12 mouse cellular contexts compared by ENCODE assay signal in genomic region chr12:108601326-108601725, GRCm38 (mm10). TPM values are rescaled to one million over a fixed set of nuclear protein-coding genes. Genes with fewer than 3 reads are reported as not detected.
A peak's percentile ranks its signal among the peaks of the same experiment; 100 is the strongest.
DNase-seq lines count a peak whose midpoint lies in the region; ATAC-seq lines count a peak whose summit lies in the region.
"Had no signal": no experiment of that assay in that cellular context is flagged by ENCODE, and none has a peak within 500 bp of the region (broad histone marks: within the 10 kb centered on the region; RNA-seq: fewer than 3 reads in every experiment).

No protein-coding gene starts in this region.

- peaks cover 4% of the 10 kb centered on the region for H3K36me3 ChIP-seq in hindbrain, embryonic 13.5 days
- peaks cover 3% of the 10 kb centered on the region; the same call in 1 of the 2 replicates for H3K36me3 ChIP-seq in hindbrain, embryonic 14.5 days (replicated peaks; ENCODE audit: control insufficient read depth, insufficient read depth)
- H3K36me3 ChIP-seq in midbrain, embryonic 14.5 days (ENCODE audit: control insufficient read depth, insufficient read depth, low read length) = no peaks in the 10 kb centered on the region
- H3K36me3 ChIP-seq in midbrain, embryonic 11.5 days (ENCODE audit: control insufficient read depth, insufficient read depth, low read length) = no peaks in the 10 kb centered on the region
- H3K36me3 ChIP-seq: liver, embryonic 13.5 days had no signal

- H3K4me1 ChIP-seq in hindbrain, embryonic 13.5 days (replicated peaks) = peaks cover 50% of the 10 kb centered on the region
- H3K4me1 ChIP-seq in hindbrain, embryonic 14.5 days (replicated peaks; ENCODE audit: control insufficient read depth, insufficient read depth, low read length) = peaks cover 24% of the 10 kb centered on the region
- peaks cover 28% of the 10 kb centered on the region for H3K4me1 ChIP-seq in midbrain, embryonic 14.5 days (ENCODE audit: control insufficient read depth, insufficient read depth, low read length)
- peaks cover 30% of the 10 kb centered on the region for H3K4me1 ChIP-seq in midbrain, embryonic 11.5 days (ENCODE audit: control insufficient read depth, insufficient read depth, low read length)
- H3K4me1 ChIP-seq: liver, embryonic 13.5 days had no signal

- DNase-seq in hindbrain, embryonic 14.5 days (ENCODE audit: low spot score) = no peak
- DNase-seq in midbrain, embryonic 14.5 days = no peak
- DNase-seq in midbrain, embryonic 11.5 days (ENCODE audit: low spot score, missing footprints) = no peak
- DNase-seq in telencephalon, adult 2 months (ENCODE audit: low read depth, low spot score) = peak; percentile 58
- DNase-seq in cerebellum, postnatal 4 days (ENCODE audit: low spot score in 2 of 2) = no peak
- no peak for DNase-seq in ovary, postnatal 36 days (ENCODE audit: low spot score)
- DNase-seq: gastrocnemius, adult 2 months; kidney, postnatal 36 days; liver, embryonic 13.5 days had no signal

- H3K27ac ChIP-seq in hindbrain, embryonic 13.5 days = peak overlapping the region; percentile 40; the same call in 1 of the 2 replicates
- no peak overlapping the region; the same call in 1 of the 2 replicates for H3K27ac ChIP-seq in hindbrain, embryonic 14.5 days
- H3K27ac ChIP-seq in midbrain, embryonic 14.5 days (replicated peaks; ENCODE audit: low read depth, low read length) = 0 out of 2 replicates have a peak overlapping the region, but pooled peaks have one; percentile 26
- no peak overlapping the region for H3K27ac ChIP-seq in midbrain, embryonic 11.5 days (ENCODE audit: low read depth, low read length)
- H3K27ac ChIP-seq: gastrocnemius, adult 2 months; liver, embryonic 13.5 days; neural tube, embryonic 13.5 days had no signal

- no peak overlapping the region for H3K9ac ChIP-seq in hindbrain, embryonic 13.5 days
- H3K9ac ChIP-seq in hindbrain, embryonic 14.5 days = no peak overlapping the region
- no peak overlapping the region for H3K9ac ChIP-seq in midbrain, embryonic 14.5 days (replicated peaks; ENCODE audit: low read length)
- H3K9ac ChIP-seq in midbrain, embryonic 11.5 days (ENCODE audit: low read length) = no peak overlapping the region
- H3K9ac ChIP-seq: liver, embryonic 13.5 days; neural tube, embryonic 13.5 days had no signal

- no peak overlapping the region for H3K4me2 ChIP-seq in hindbrain, embryonic 13.5 days
- no peak overlapping the region for H3K4me2 ChIP-seq in hindbrain, embryonic 14.5 days (replicated peaks)
- no peak overlapping the region for H3K4me2 ChIP-seq in midbrain, embryonic 14.5 days (ENCODE audit: low read length)
- no peak overlapping the region for H3K4me2 ChIP-seq in midbrain, embryonic 11.5 days
- H3K4me2 ChIP-seq: liver, embryonic 13.5 days; neural tube, embryonic 13.5 days had no signal

- no peak overlapping the region for H3K4me3 ChIP-seq in hindbrain, embryonic 13.5 days
- no peak overlapping the region for H3K4me3 ChIP-seq in hindbrain, embryonic 14.5 days (replicated peaks; ENCODE audit: low read length)
- no peak overlapping the region for H3K4me3 ChIP-seq in midbrain, embryonic 14.5 days (replicated peaks; ENCODE audit: low read depth, low read length)
- no peak overlapping the region for H3K4me3 ChIP-seq in midbrain, embryonic 11.5 days (ENCODE audit: low read depth, low read length)
- H3K4me3 ChIP-seq: gastrocnemius, adult 2 months; liver, embryonic 13.5 days; neural tube, embryonic 13.5 days had no signal

- no peak for ATAC-seq in hindbrain, embryonic 13.5 days (ENCODE audit: low FRiP score)
- ATAC-seq in hindbrain, embryonic 14.5 days (ENCODE audit: low FRiP score) = no peak
- ATAC-seq in midbrain, embryonic 14.5 days (ENCODE audit: low FRiP score, low TSS enrichment) = no peak
- no peak for ATAC-seq in midbrain, embryonic 11.5 days (ENCODE audit: low FRiP score)
- ATAC-seq in frontal cortex, adult (ENCODE audit: low TSS enrichment) = peak; percentile 70

- 72% methylated on average over 8 of the region's 8 CpGs for WGBS in hindbrain, embryonic 13.5 days
- 67% methylated on average over 8 of the region's 8 CpGs for WGBS in hindbrain, embryonic 14.5 days
- WGBS in midbrain, embryonic 14.5 days = 54% methylated on average over 8 of the region's 8 CpGs
- 61% methylated on average over 8 of the region's 8 CpGs for WGBS in midbrain, embryonic 11.5 days

- H3K27me3 ChIP-seq in hindbrain, embryonic 13.5 days = no peaks in the 10 kb centered on the region
- no peaks in the 10 kb centered on the region for H3K27me3 ChIP-seq in hindbrain, embryonic 14.5 days (ENCODE audit: control insufficient read depth, insufficient read depth, low read length)
- no peaks in the 10 kb centered on the region for H3K27me3 ChIP-seq in midbrain, embryonic 14.5 days (ENCODE audit: control insufficient read depth, insufficient read depth, low read length)
- H3K27me3 ChIP-seq in midbrain, embryonic 11.5 days (ENCODE audit: control insufficient read depth, insufficient read depth, low read length) = no peaks in the 10 kb centered on the region
- H3K27me3 ChIP-seq: liver, embryonic 13.5 days; neural tube, embryonic 13.5 days had no signal

- H3K9me3 ChIP-seq in hindbrain, embryonic 13.5 days = no peaks in the 10 kb centered on the region; the same call in 1 of the 2 replicates
- 0 out of 2 replicates have a peak, but pooled peaks cover 3% of the 10 kb centered on the region for H3K9me3 ChIP-seq in hindbrain, embryonic 14.5 days (ENCODE audit: control insufficient read depth, low read length)
- H3K9me3 ChIP-seq in midbrain, embryonic 14.5 days (ENCODE audit: control insufficient read depth, low read length) = no peaks in the 10 kb centered on the region
- no peaks in the 10 kb centered on the region for H3K9me3 ChIP-seq in midbrain, embryonic 11.5 days (ENCODE audit: control insufficient read depth, low read length)
- H3K9me3 ChIP-seq: liver, embryonic 13.5 days had no signal

RNA-seq across cellular contexts. Expression of gene Evl, which starts 46.8 kb away (rescaled TPM):
- 205 and 206 TPM in 2 replicates for polyA plus RNA-seq in hindbrain, embryonic 13.5 days (2015; fragmentation: Nextera tagmentation; extraction: Ambion mirVana)
- 243 and 270 TPM in 2 replicates for polyA plus RNA-seq in hindbrain, embryonic 14.5 days (2014; fragmentation: Nextera tagmentation; extraction: Ambion mirVana)
- polyA plus RNA-seq in midbrain, embryonic 14.5 days (2014; fragmentation: Nextera tagmentation; extraction: Ambion mirVana) = 280 and 314 TPM in 2 replicates
- 102 and 119 TPM in 2 replicates for polyA plus RNA-seq in midbrain, embryonic 11.5 days (2014; fragmentation: Nextera tagmentation; extraction: Ambion mirVana)

Comparison
In these comparisons a context has a peak if more than half of its experiments do, and no peak if none do; other contexts are left out.
1. H3K27ac ChIP-seq: peak in hindbrain, embryonic 13.5 days (single experiment) and midbrain, embryonic 14.5 days (single experiment); none in hindbrain, embryonic 14.5 days (single experiment) and midbrain, embryonic 11.5 days (single experiment).